Mouse (Mus musculus) small intestine, adult 2 months (tissue): ENCODE measurements around the gene Pde1c.

Experiments
- CTCF ChIP-seq: fragments of 200-500 bp; IDR thresholded peaks from 2 replicates; pipeline ENCODE4 v1.5.1; 2012; ENCODE audit warnings: low read depth, mild to moderate bottlenecking, control low read depth, inconsistent platforms, low read length, moderate library complexity, mixed read lengths; ENCODE audit not compliant: insufficient replicate concordance, insufficient read length; ENCODE audit errors: extremely low read depth
- POLR2A ChIP-seq: fragments of 200-500 bp; IDR thresholded peaks from 2 replicates; pipeline ENCODE4 v1.6.1; 2012; ENCODE audit warnings: low read depth, mild to moderate bottlenecking, control low read depth, inconsistent platforms, low read length, moderate library complexity

DNA sequence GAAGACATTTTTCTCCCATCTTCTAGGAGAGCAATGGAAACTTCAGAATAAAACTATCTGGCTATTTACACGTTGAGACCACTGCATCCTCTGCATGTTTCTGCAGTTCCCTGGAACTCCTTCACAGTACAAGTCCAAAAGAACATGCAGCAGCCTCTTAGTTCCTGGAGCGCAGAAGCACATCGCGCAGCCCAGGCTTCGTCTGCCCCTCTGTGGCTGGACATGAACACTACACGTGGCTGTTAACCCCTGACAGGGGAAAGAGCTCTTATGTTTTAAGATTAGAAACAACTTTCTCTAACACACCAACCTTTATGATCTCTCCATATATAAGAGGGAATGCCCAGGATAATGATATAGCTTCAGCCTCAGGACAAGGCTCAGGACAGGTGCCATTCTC is 92.3 kb downstream of the Pde1c start:
- no peak for TF ChIP-seq CTCF
- TF ChIP-seq POLR2A = no peak
